Mouse (Mus musculus): ENCODE results near the gene Map3k13. TPM values are rescaled to one million over a fixed set of nuclear protein-coding genes. Genes with fewer than 3 reads are reported as not detected.

The Map3k13 gene
- 13.1 and 13.3 TPM in 2 replicates for polyA plus RNA-seq (2012; rRNA removed)

DNA sequence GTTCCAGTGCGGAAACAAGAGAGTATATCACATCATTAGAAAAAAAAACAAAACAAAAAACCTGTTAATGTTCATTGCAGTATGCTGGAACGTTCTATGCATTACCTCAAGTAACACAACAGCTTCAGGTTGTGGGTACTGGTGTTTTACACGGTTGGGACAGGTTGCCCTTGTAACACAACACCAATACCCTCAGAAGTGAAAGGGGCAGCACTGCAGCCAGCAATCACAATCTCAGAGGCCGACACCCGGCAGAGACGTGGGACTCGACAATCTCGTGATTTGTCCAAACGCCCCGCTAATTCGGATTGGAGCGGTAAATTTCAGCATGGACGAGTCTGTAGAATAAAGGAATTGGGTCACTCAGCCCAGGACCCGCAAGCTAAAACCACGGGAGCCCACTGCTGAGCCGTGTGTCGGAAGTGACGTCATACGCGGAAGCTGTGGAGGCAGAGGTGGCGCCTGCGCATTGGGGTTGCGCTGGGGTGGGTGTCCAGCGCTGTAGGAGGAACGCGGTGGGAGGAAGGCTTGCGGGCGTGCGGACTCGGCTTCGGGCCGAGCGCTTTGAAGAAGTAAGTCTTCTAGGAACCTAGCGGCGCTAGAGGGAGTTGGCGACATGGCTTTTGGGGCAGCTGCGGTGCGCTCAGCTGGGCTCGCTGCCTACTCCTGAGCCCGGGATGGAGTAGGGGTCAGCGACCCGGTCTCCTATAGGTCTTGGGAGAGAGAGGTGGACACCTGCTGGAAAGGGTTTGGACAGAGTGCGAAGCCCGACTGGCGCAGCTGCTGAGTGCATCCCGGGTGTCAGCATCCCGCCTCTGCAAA lies at the start of gene Map3k13:
Gene Map3k13 (plus strand): TSS at position 472 of the 822 bp plus-strand sequence.
- 2% methylated on average over 47 of the region's 47 CpGs for WGBS

DNA sequence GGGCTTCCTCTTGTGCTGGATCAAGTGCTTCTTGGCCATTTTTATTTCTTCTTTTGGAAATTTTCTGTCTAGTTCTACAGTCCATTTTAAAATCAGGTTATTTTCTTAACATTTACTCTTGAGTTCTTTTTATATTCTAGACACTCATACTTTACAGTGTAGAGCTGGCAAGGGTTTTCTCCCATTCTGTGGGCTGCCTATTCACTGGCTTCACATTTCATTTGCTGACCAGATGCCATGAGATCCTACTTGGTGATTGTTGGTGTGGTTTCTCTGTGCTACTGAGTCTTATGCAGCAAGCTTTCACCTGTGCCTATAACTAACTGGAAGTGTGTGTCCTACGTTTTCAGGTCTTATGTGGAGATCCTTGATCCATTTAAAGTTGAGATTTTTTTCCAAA lies 35.7 kb upstream of the Map3k13 start:
- Histone ChIP-seq H3K4me3 (replicated peaks; ENCODE audit: insufficient read depth, low read depth, low read length) (no peak overlapping the region), H3K4me1 (ENCODE audit: control insufficient read depth, insufficient read depth, low read length) (no peaks in the 10 kb centered on the region), H3K27ac (ENCODE audit: insufficient read depth, low read length) (no peak overlapping the region), H3K27me3 (ENCODE audit: control insufficient read depth, insufficient read depth, low read length) (no peaks in the 10 kb centered on the region)
- TF ChIP-seq CTCF (IDR thresholded peaks at IDR 0.05; ENCODE audit: borderline replicate concordance, insufficient read depth, low read depth, low read length), result no peak
- TF ChIP-seq POLR2A (IDR thresholded peaks at IDR 0.05; ENCODE audit: borderline replicate concordance, insufficient read depth, low read length), result no peak
- no peak for DNase-seq
- WGBS, result 84% methylated on average over 1 of the region's 1 CpGs

More for the DNA sequence above, at the start of gene Map3k13:
- peak; percentile 94 to 95 for DNase-seq
- H3K4me1 ChIP-seq (ENCODE audit: control insufficient read depth, insufficient read depth, low read length), result peaks cover 8% of the 10 kb centered on the region; the same call in 1 of the 2 replicates
- H3K27ac ChIP-seq (ENCODE audit: insufficient read depth, low read length), result peak within 1 kb of the TSS; percentile 89
- TF ChIP-seq CTCF (IDR thresholded peaks at IDR 0.05; ENCODE audit: borderline replicate concordance, insufficient read depth, low read depth, low read length) (no peak; the same call in 1 of the 2 replicates), POLR2A (IDR thresholded peaks at IDR 0.05; ENCODE audit: borderline replicate concordance, insufficient read depth, low read length) (peak; percentile 98)
- H3K4me3 ChIP-seq (replicated peaks; ENCODE audit: insufficient read depth, low read depth, low read length), result peak within 1 kb of the TSS; percentile 96
- H3K27me3 ChIP-seq (ENCODE audit: control insufficient read depth, insufficient read depth, low read length), result no peaks in the 10 kb centered on the region

DNA sequence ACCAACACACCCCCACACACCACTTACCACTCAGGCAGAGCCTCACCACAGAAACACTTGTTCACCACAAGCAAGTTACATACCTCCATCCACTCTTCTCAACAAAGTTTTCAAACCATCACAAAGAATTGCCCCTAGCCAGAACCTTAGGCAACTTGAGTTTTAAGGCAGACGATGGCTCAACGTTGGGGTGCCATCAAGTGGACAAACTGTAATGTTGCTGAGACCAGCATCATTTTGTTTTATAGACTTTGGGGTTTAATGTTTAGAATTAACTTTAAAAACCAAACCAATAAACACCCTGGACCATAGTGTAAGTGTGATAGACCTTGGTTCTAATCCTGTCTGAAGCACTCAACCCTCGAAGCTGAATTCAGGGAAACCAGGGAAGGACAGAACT lies 25.9 kb upstream of the Map3k13 start:
- WGBS, result 79% methylated on average over 3 of the region's 3 CpGs

GRCm38 (mm10) chr16:21769667-21770066 lies 24.5 kb upstream of the Map3k13 start:
- H3K27me3 ChIP-seq (ENCODE audit: control insufficient read depth, insufficient read depth, low read length), result no peaks in the 10 kb centered on the region
- H3K4me3 ChIP-seq (replicated peaks; ENCODE audit: insufficient read depth, low read depth, low read length), result no peak overlapping the region
- H3K4me1 ChIP-seq (ENCODE audit: control insufficient read depth, insufficient read depth, low read length), result no peaks in the 10 kb centered on the region
- no peak overlapping the region for H3K27ac ChIP-seq (ENCODE audit: insufficient read depth, low read length)
- DNase-seq, result peak; percentile 17 to 28
- TF ChIP-seq CTCF (IDR thresholded peaks at IDR 0.05; ENCODE audit: borderline replicate concordance, insufficient read depth, low read depth, low read length) (peak; percentile 57), POLR2A (IDR thresholded peaks at IDR 0.05; ENCODE audit: borderline replicate concordance, insufficient read depth, low read length) (no peak)
- WGBS, result 78% methylated on average over 5 of the region's 5 CpGs

More for the DNA sequence above, 25.9 kb upstream of the Map3k13 start:
- Histone ChIP-seq H3K4me1 (ENCODE audit: control insufficient read depth, insufficient read depth, low read length) (no peaks in the 10 kb centered on the region), H3K4me3 (replicated peaks; ENCODE audit: insufficient read depth, low read depth, low read length) (no peak overlapping the region), H3K27me3 (ENCODE audit: control insufficient read depth, insufficient read depth, low read length) (no peaks in the 10 kb centered on the region), H3K27ac (ENCODE audit: insufficient read depth, low read length) (no peak overlapping the region)
- no peak for TF ChIP-seq CTCF (IDR thresholded peaks at IDR 0.05; ENCODE audit: borderline replicate concordance, insufficient read depth, low read depth, low read length)
- no peak for TF ChIP-seq POLR2A (IDR thresholded peaks at IDR 0.05; ENCODE audit: borderline replicate concordance, insufficient read depth, low read length)
- DNase-seq, result no peak

GRCm38 (mm10) chr16:21774725-21775124 lies 19.4 kb upstream of the Map3k13 start:
- no peak overlapping the region for H3K27ac ChIP-seq (ENCODE audit: insufficient read depth, low read length)
- H3K4me3 ChIP-seq (replicated peaks; ENCODE audit: insufficient read depth, low read depth, low read length), result no peak overlapping the region
- no peaks in the 10 kb centered on the region for H3K27me3 ChIP-seq (ENCODE audit: control insufficient read depth, insufficient read depth, low read length)
- TF ChIP-seq POLR2A (IDR thresholded peaks at IDR 0.05; ENCODE audit: borderline replicate concordance, insufficient read depth, low read length) (no peak), CTCF (IDR thresholded peaks at IDR 0.05; ENCODE audit: borderline replicate concordance, insufficient read depth, low read depth, low read length) (no peak)
- no peak for DNase-seq
- no peaks in the 10 kb centered on the region for H3K4me1 ChIP-seq (ENCODE audit: control insufficient read depth, insufficient read depth, low read length)
- WGBS, result 60% methylated on average over 4 of the region's 4 CpGs

DNA sequence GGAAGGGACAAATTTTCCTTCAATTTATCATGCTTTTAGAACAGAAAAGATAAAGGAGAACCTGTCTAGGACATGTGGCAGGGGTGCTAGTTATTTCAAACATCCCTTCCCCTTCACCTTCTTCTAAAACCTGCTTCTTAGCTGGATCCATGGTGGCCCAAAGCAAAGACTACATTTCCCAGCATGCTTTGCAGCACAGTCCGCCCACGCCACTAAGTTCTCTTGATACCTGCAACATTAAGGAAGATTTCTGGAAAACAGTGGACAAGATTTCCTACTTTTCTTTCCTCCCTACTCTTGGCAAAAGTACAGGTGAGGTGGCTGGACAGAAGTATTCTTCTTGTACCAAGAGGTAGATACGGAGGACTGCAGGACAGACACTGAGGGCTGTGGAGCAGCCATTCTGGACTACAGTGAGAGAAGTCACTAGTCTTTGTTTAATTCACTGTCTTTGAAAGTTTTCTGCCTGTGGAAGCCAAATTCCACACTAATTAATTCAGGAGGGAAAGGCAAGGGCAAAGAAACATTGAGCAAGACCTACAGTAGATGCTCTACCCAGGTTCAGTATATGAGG lies 15.8 kb upstream of the Map3k13 start:
- H3K4me3 ChIP-seq (replicated peaks; ENCODE audit: insufficient read depth, low read depth, low read length), result no peak overlapping the region
- no peak for TF ChIP-seq CTCF (IDR thresholded peaks at IDR 0.05; ENCODE audit: borderline replicate concordance, insufficient read depth, low read depth, low read length)
- TF ChIP-seq POLR2A (IDR thresholded peaks at IDR 0.05; ENCODE audit: borderline replicate concordance, insufficient read depth, low read length), result no peak
- H3K4me1 ChIP-seq (ENCODE audit: control insufficient read depth, insufficient read depth, low read length), result no peaks in the 10 kb centered on the region
- DNase-seq, result no peak
- H3K27ac ChIP-seq (ENCODE audit: insufficient read depth, low read length), result no peak overlapping the region
- WGBS, result 43% methylated on average over 3 of the region's 3 CpGs
- H3K27me3 ChIP-seq (ENCODE audit: control insufficient read depth, insufficient read depth, low read length), result no peaks in the 10 kb centered on the region

GRCm38 (mm10) chr16:21779149-21779548 lies 15.0 kb upstream of the Map3k13 start:
- no peaks in the 10 kb centered on the region for H3K27me3 ChIP-seq (ENCODE audit: control insufficient read depth, insufficient read depth, low read length)
- H3K27ac ChIP-seq (ENCODE audit: insufficient read depth, low read length), result no peak overlapping the region
- no peak for TF ChIP-seq CTCF (IDR thresholded peaks at IDR 0.05; ENCODE audit: borderline replicate concordance, insufficient read depth, low read depth, low read length)
- no peak for TF ChIP-seq POLR2A (IDR thresholded peaks at IDR 0.05; ENCODE audit: borderline replicate concordance, insufficient read depth, low read length)
- H3K4me1 ChIP-seq (ENCODE audit: control insufficient read depth, insufficient read depth, low read length), result no peaks in the 10 kb centered on the region
- no peak for DNase-seq
- H3K4me3 ChIP-seq (replicated peaks; ENCODE audit: insufficient read depth, low read depth, low read length), result no peak overlapping the region
- WGBS, result 91% methylated on average over 4 of the region's 4 CpGs

DNA sequence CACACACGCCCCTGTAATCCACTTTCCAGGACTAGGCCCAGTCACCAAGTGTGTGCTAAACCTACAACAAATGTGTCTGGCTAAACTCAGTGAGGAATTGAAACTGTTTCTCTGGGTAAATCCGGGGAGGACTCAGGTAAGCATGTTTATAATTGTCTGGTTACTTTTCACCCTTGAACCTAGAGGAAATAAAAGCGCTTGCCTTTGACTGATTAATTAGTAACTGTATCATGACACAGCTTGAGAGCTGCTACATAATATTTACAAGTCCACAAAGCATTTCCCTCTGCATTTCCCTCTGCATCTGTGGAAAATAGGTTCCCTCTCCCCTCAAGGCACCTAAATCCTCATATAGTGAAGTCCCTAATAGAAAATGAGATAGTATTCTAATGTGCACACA lies 12.9 kb upstream of the Map3k13 start:
- WGBS, result 79% methylated on average over 3 of the region's 3 CpGs
- TF ChIP-seq POLR2A (IDR thresholded peaks at IDR 0.05; ENCODE audit: borderline replicate concordance, insufficient read depth, low read length), result no peak
- TF ChIP-seq CTCF (IDR thresholded peaks at IDR 0.05; ENCODE audit: borderline replicate concordance, insufficient read depth, low read depth, low read length), result no peak
- no peak overlapping the region for H3K27ac ChIP-seq (ENCODE audit: insufficient read depth, low read length)
- no peaks in the 10 kb centered on the region for H3K27me3 ChIP-seq (ENCODE audit: control insufficient read depth, insufficient read depth, low read length)
- no peaks in the 10 kb centered on the region for H3K4me1 ChIP-seq (ENCODE audit: control insufficient read depth, insufficient read depth, low read length)
- no peak for DNase-seq
- no peak overlapping the region for H3K4me3 ChIP-seq (replicated peaks; ENCODE audit: insufficient read depth, low read depth, low read length)
